Mouse (Mus musculus): ENCODE results near the gene Ccdc187. TPM values are rescaled to one million over a fixed set of nuclear protein-coding genes. Genes with fewer than 3 reads are reported as not detected.

Ccdc187 gene
- 0.03 TPM in 1 of 2 replicates, not detected in the other for polyA plus RNA-seq (2015; fragmentation: Nextera tagmentation; extraction: Ambion mirVana)

GRCm38 (mm10) chr2:26294457-26294856 lies at the start of gene Ccdc187:
TSS of gene Ccdc187 (minus strand) at chr2:26294557.
- Histone ChIP-seq H3K9me3 (replicated peaks) (no peaks in the 10 kb centered on the region), H3K27ac (replicated peaks) (no peak within 1 kb of the TSS), H3K4me2 (no peak within 1 kb of the TSS), H3K9ac (no peak within 1 kb of the TSS), H3K4me1 (replicated peaks) (no peaks in the 10 kb centered on the region), H3K27me3 (0 out of 2 replicates have a peak, but pooled peaks cover 1% of the 10 kb centered on the region), H3K36me3 (replicated peaks) (no peaks in the 10 kb centered on the region), H3K4me3 (replicated peaks) (no peak within 1 kb of the TSS)
- no peak for ATAC-seq (ENCODE audit: insufficient read depth)
- 44% methylated on average over 2 of the region's 2 CpGs for WGBS (ENCODE audit: insufficient replicate concordance)

DNA sequence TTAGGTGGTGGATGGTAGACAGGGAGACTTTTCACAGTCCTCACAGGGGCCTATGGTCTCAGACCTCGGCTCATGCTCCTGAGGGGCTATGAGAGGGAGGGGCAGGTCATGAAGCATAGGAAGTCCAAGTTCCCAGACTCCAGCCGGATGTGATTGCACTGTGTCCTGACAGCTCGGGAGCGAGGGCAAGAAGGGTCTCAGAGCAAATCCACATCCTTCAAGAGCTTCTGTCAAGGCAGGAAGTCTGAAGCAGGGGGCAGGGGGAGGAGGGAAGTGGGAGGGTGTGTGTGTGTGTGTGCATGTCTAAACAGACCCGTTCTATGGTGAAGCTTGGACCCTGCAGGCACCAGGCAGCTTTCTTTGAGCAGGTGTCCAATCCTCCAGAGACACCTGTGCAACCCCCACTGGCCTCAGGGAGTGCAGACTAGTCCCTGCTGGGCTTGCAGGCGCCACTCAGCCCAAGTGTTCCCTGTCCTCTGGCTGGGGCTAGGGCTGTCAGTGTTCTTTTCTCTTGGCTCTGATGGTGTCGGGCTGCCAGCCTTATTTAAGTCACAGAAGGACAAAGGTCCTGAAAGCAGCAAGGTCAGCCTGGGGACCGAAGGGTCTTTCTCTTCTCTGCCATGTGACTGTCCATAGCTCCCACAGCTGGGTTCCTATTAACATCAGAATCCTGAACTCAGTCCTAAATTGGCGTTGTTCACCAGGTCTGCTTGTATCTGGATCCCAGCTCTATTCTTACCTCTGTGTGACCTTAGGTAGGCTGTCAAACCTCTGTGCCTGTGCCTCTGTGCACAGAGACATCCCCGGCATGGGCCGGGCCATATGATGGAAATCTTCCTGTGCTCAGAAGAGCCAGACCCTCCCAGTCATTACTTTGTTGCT lies 48.5 kb upstream of the Ccdc187 start:
- Histone ChIP-seq H3K36me3 (replicated peaks) (no peaks in the 10 kb centered on the region), H3K4me1 (replicated peaks) (peaks cover 14% of the 10 kb centered on the region; the same call in 1 of the 2 replicates), H3K27ac (replicated peaks) (no peak overlapping the region; the same call in 1 of the 2 replicates), H3K4me3 (replicated peaks) (no peak overlapping the region), H3K9me3 (replicated peaks) (no peaks in the 10 kb centered on the region), H3K9ac (no peak overlapping the region), H3K4me2 (no peak overlapping the region), H3K27me3 (no peaks in the 10 kb centered on the region)
- no peak for ATAC-seq (ENCODE audit: insufficient read depth)
- WGBS (ENCODE audit: insufficient replicate concordance): 46% methylated on average over 11 of the region's 11 CpGs

GRCm38 (mm10) chr2:26342044-26342443 lies 47.7 kb upstream of the Ccdc187 start:
- ATAC-seq (ENCODE audit: insufficient read depth): no peak
- H3K9ac ChIP-seq: no peak overlapping the region
- no peak overlapping the region for H3K27ac ChIP-seq (replicated peaks)
- no peak overlapping the region for H3K4me3 ChIP-seq (replicated peaks)
- H3K4me2 ChIP-seq: no peak overlapping the region
- H3K4me1 ChIP-seq (replicated peaks): peaks cover 14% of the 10 kb centered on the region; the same call in 1 of the 2 replicates
- H3K36me3 ChIP-seq (replicated peaks): no peaks in the 10 kb centered on the region
- WGBS (ENCODE audit: insufficient replicate concordance): 66% methylated on average over 10 of the region's 10 CpGs
- H3K27me3 ChIP-seq: no peaks in the 10 kb centered on the region
- H3K9me3 ChIP-seq (replicated peaks): no peaks in the 10 kb centered on the region

GRCm38 (mm10) chr2:26341510-26341981 lies 47.2 kb upstream of the Ccdc187 start:
- no peak overlapping the region for H3K9ac ChIP-seq
- WGBS (ENCODE audit: insufficient replicate concordance): 77% methylated on average over 2 of the region's 2 CpGs

GRCm38 (mm10) chr2:26339204-26339551 lies 44.8 kb upstream of the Ccdc187 start:
- Histone ChIP-seq H3K9me3 (replicated peaks) (no peaks in the 10 kb centered on the region), H3K4me3 (replicated peaks) (no peak overlapping the region), H3K36me3 (replicated peaks) (no peaks in the 10 kb centered on the region), H3K4me1 (replicated peaks) (peaks cover 14% of the 10 kb centered on the region; the same call in 1 of the 2 replicates), H3K4me2 (no peak overlapping the region), H3K9ac (no peak overlapping the region), H3K27me3 (no peaks in the 10 kb centered on the region), H3K27ac (replicated peaks) (no peak overlapping the region)
- WGBS (ENCODE audit: insufficient replicate concordance): 67% methylated on average over 5 of the region's 5 CpGs
- ATAC-seq (ENCODE audit: insufficient read depth): no peak

More at GRCm38 (mm10) chr2:26341510-26341981, 47.2 kb upstream of the Ccdc187 start:
- no peak for ATAC-seq (ENCODE audit: insufficient read depth)
- Histone ChIP-seq H3K36me3 (replicated peaks) (no peaks in the 10 kb centered on the region), H3K4me1 (replicated peaks) (peaks cover 14% of the 10 kb centered on the region; the same call in 1 of the 2 replicates), H3K4me3 (replicated peaks) (no peak overlapping the region), H3K27me3 (no peaks in the 10 kb centered on the region), H3K27ac (replicated peaks) (no peak overlapping the region), H3K9me3 (replicated peaks) (no peaks in the 10 kb centered on the region), H3K4me2 (no peak overlapping the region)

- Histone ChIP-seq H3K36me3 (replicated peaks) (no peaks in the 10 kb centered on the region), H3K4me1 (replicated peaks) (peaks cover 14% of the 10 kb centered on the region; the same call in 1 of the 2 replicates), H3K27ac (replicated peaks) (no peak overlapping the region), H3K9ac (no peak overlapping the region), H3K4me3 (replicated peaks) (no peak overlapping the region), H3K9me3 (replicated peaks) (no peaks in the 10 kb centered on the region), H3K27me3 (no peaks in the 10 kb centered on the region), H3K4me2 (no peak overlapping the region)
- 79% methylated on average over 10 of the region's 13 CpGs for WGBS (ENCODE audit: insufficient replicate concordance)
- ATAC-seq (ENCODE audit: insufficient read depth): no peak
These were observed 44.2 kb upstream of the Ccdc187 start for GRCm38 (mm10) chr2:26338302-26339203.

DNA sequence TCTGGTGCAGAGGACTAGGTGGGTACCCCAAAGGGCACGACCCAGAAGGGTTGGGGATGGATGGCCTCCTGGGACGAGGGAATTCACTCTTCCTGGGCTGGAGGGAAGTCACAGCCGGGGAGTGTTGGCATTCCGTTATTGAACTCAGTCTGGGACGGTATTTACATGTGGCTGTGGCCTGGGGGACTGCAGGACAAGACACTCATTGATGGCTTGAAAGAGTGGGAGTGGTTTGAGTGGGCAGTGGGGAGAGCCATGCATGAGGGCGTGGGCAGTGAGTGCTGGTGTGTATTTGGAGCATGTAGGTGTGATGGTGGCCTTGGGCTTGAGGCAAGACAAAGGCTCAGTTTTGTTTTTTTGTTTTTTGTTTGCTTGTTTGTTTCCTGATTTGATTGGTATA lies 36.3 kb upstream of the Ccdc187 start:
- Histone ChIP-seq H3K4me1 (replicated peaks) (no peaks in the 10 kb centered on the region), H3K36me3 (replicated peaks) (no peaks in the 10 kb centered on the region), H3K4me3 (replicated peaks) (no peak overlapping the region), H3K4me2 (no peak overlapping the region), H3K9ac (no peak overlapping the region), H3K9me3 (replicated peaks) (no peaks in the 10 kb centered on the region), H3K27me3 (no peaks in the 10 kb centered on the region), H3K27ac (replicated peaks) (no peak overlapping the region)
- 50% methylated on average over 6 of the region's 6 CpGs for WGBS (ENCODE audit: insufficient replicate concordance)
- ATAC-seq (ENCODE audit: insufficient read depth): no peak

- Histone ChIP-seq H3K4me2 (no peak overlapping the region), H3K36me3 (replicated peaks) (no peaks in the 10 kb centered on the region), H3K4me1 (replicated peaks) (no peaks in the 10 kb centered on the region), H3K27me3 (no peaks in the 10 kb centered on the region), H3K9me3 (replicated peaks) (no peaks in the 10 kb centered on the region), H3K27ac (replicated peaks) (no peak overlapping the region), H3K4me3 (replicated peaks) (no peak overlapping the region), H3K9ac (no peak overlapping the region)
- ATAC-seq (ENCODE audit: insufficient read depth): no peak
- WGBS (ENCODE audit: insufficient replicate concordance): 81% methylated on average over 4 of the region's 4 CpGs
These were observed 35.7 kb upstream of the Ccdc187 start for GRCm38 (mm10) chr2:26330056-26330468.

GRCm38 (mm10) chr2:26329402-26329801 lies 35.0 kb upstream of the Ccdc187 start:
- ATAC-seq (ENCODE audit: insufficient read depth): 0 out of 2 replicates have a peak, but pooled peaks have one; percentile 29
- H3K27me3 ChIP-seq: no peaks in the 10 kb centered on the region
- no peaks in the 10 kb centered on the region for H3K36me3 ChIP-seq (replicated peaks)
- H3K9me3 ChIP-seq (replicated peaks): no peaks in the 10 kb centered on the region
- 64% methylated on average over 8 of the region's 8 CpGs for WGBS (ENCODE audit: insufficient replicate concordance)
- no peak overlapping the region for H3K9ac ChIP-seq
- no peaks in the 10 kb centered on the region for H3K4me1 ChIP-seq (replicated peaks)
- H3K4me2 ChIP-seq: no peak overlapping the region
- no peak overlapping the region for H3K4me3 ChIP-seq (replicated peaks)
- no peak overlapping the region for H3K27ac ChIP-seq (replicated peaks)

GRCm38 (mm10) chr2:26327852-26328251 lies 33.5 kb upstream of the Ccdc187 start:
- no peak overlapping the region for H3K9ac ChIP-seq
- no peaks in the 10 kb centered on the region for H3K36me3 ChIP-seq (replicated peaks)
- H3K4me3 ChIP-seq (replicated peaks): no peak overlapping the region
- no peaks in the 10 kb centered on the region for H3K4me1 ChIP-seq (replicated peaks)
- H3K27ac ChIP-seq (replicated peaks): no peak overlapping the region
- H3K9me3 ChIP-seq (replicated peaks): no peaks in the 10 kb centered on the region
- H3K4me2 ChIP-seq: no peak overlapping the region
- H3K27me3 ChIP-seq: no peaks in the 10 kb centered on the region
- WGBS (ENCODE audit: insufficient replicate concordance): 54% methylated on average over 4 of the region's 4 CpGs
- no peak for ATAC-seq (ENCODE audit: insufficient read depth)
